In the genomic region with DNA sequence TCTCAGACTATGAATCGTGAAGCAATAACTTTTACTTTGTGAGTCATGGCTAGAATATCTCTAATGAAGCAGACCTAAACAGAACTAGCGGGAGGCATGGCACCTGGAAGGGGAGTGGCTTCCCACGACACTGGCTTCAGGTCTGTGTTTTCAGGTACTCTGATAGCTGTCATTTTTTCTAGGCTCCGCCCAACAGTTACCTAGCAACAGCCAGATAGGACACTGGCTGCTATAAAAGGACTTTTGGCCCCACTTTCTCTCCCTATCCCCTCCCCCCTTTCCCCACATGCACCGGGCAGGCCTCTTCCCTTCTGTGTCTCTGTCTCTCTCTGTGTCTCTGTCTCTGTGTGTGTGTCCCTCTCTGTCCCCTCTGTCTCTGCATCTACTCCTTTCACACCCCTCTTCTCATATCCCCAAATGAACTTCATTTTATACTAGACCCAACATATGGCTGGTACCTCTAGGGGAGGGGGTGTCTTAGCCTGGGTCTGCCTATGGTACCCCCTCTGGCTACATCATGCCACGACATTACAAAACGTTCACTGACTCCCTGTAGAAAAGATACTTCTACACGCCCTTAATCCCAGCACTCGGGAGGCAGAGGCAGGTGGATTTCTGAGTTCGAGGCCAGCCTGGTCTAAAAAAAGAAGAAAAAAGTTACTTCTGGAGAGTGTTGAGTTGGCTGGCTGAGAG, we compare ENCODE assay signal across 15 mouse cellular contexts.
"Had no signal": no experiment of that assay in that cellular context is flagged by ENCODE, and none has a peak within 500 bp of the region (broad histone marks: within the 10 kb centered on the region; RNA-seq: fewer than 3 reads in every experiment).

No protein-coding gene starts in this region.

- H3K27me3 ChIP-seq: kidney, embryonic 15.5 days; limb, embryonic 15.5 days; liver, embryonic 13.5 days; lung, embryonic 15.5 days; midbrain, embryonic 15.5 days had no signal

- H3K9ac ChIP-seq: kidney, embryonic 15.5 days; limb, embryonic 15.5 days; liver, embryonic 13.5 days; liver, postnatal 0 days; lung, embryonic 15.5 days; midbrain, embryonic 15.5 days had no signal

- H3K9me3 ChIP-seq: kidney, embryonic 15.5 days; limb, embryonic 15.5 days; liver, embryonic 13.5 days; lung, embryonic 15.5 days; midbrain, embryonic 15.5 days had no signal

- H3K27ac ChIP-seq: kidney, embryonic 15.5 days; limb, embryonic 15.5 days; liver, embryonic 13.5 days; lung, embryonic 15.5 days; macrophage; midbrain, embryonic 15.5 days had no signal

- DNase-seq: kidney, postnatal 14 days; liver, embryonic 13.5 days; liver, postnatal 0 days; lung, postnatal 14 days; right cerebral cortex, adult 18-20 months; right cerebral cortex, postnatal 25 days; thymus, adult 2 months; thymus, postnatal 25 days had no signal

- H3K4me2 ChIP-seq: kidney, embryonic 15.5 days; limb, embryonic 15.5 days; liver, embryonic 13.5 days; lung, embryonic 15.5 days; midbrain, embryonic 11.5 days; midbrain, embryonic 15.5 days had no signal

- H3K4me1 ChIP-seq: kidney, embryonic 15.5 days; liver, embryonic 13.5 days; lung, embryonic 15.5 days had no signal

- H3K4me3 ChIP-seq: kidney, embryonic 15.5 days; limb, embryonic 15.5 days; liver, embryonic 13.5 days; lung, embryonic 15.5 days; megakaryocyte, embryonic 14.5 days; midbrain, embryonic 15.5 days had no signal

- H3K36me3 ChIP-seq: kidney, embryonic 15.5 days; limb, embryonic 15.5 days; liver, embryonic 13.5 days; lung, embryonic 15.5 days; midbrain, embryonic 15.5 days had no signal

- ATAC-seq: liver, postnatal 0 days; midbrain, embryonic 15.5 days had no signal
